Mouse (Mus musculus) gastrocnemius, postnatal 10 days (tissue): Measurements from ENCODE around the gene Espn. TPM values are rescaled to one million over a fixed set of nuclear protein-coding genes. Genes with fewer than 3 reads are reported as not detected.

ENCODE experiments used
- DNase-seq: peaks from one replicate; pipeline ENCODE4 v3.0.0; 2021; ENCODE audit warnings: mixed read lengths
- total RNA-seq, 2 experiments: library from RNA; stranded (reverse); gene quantifications; 2 replicates each; pipeline ENCODE4 v1.2.3; 2021

Gene Espn
- total RNA-seq, 2 experiments from 2014 or later = 1.1 to 1.2 TPM

GRCm38 (mm10) chr4:152125161-152126025 is 26.8 kb downstream of the Espn start:
- peak; percentile 66 for DNase-seq

- DNase-seq = no peak
Measured at GRCm38 (mm10) chr4:152124361-152124961, 27.7 kb downstream of the Espn start.

GRCm38 (mm10) chr4:152121183-152121505 is 31.0 kb downstream of the Espn start:
- DNase-seq = no peak

GRCm38 (mm10) chr4:152120311-152121182 is 31.6 kb downstream of the Espn start:
- no peak for DNase-seq

GRCm38 (mm10) chr4:152119396-152120292 is 32.5 kb downstream of the Espn start:
- DNase-seq = peak; percentile 69

GRCm38 (mm10) chr4:152117538-152117937 is 34.6 kb downstream of the Espn start:
- no peak for DNase-seq

- DNase-seq = no peak
Measured at GRCm38 (mm10) chr4:152115921-152116612, 36.1 kb downstream of the Espn start, which contains the start of gene Tnfrsf25. TSS of gene Tnfrsf25 (plus strand) at chr4:152115934.

GRCm38 (mm10) chr4:152114080-152114479 is 38.1 kb downstream of the Espn start:
- DNase-seq = no peak

GRCm38 (mm10) chr4:152112329-152112728 is 39.8 kb downstream of the Espn start:
- no peak for DNase-seq

- DNase-seq = no peak
Measured at GRCm38 (mm10) chr4:152110689-152111088, 41.5 kb downstream of the Espn start.

GRCm38 (mm10) chr4:152109509-152109908 is 42.7 kb downstream of the Espn start:
- no peak for DNase-seq

GRCm38 (mm10) chr4:152108673-152109072 is 43.5 kb downstream of the Espn start:
- DNase-seq = no peak

- DNase-seq = no peak
Measured at GRCm38 (mm10) chr4:152107971-152108509, 44.1 kb downstream of the Espn start.

- DNase-seq = no peak
Measured at GRCm38 (mm10) chr4:152107493-152107892, 44.7 kb downstream of the Espn start.

GRCm38 (mm10) chr4:152106746-152107145 is 45.4 kb downstream of the Espn start:
- DNase-seq = no peak

- DNase-seq = peak; percentile 81
Measured at GRCm38 (mm10) chr4:152103025-152103424, 49.1 kb downstream of the Espn start.

- DNase-seq = no peak
Measured at GRCm38 (mm10) chr4:152101921-152102320, 50.2 kb downstream of the Espn start.

- peak; percentile 2 for DNase-seq
Measured at GRCm38 (mm10) chr4:152101081-152101653, 51.0 kb downstream of the Espn start.

- peak; percentile 3 for DNase-seq
Measured at GRCm38 (mm10) chr4:152100541-152100940, 51.6 kb downstream of the Espn start.
